Mouse (Mus musculus): Measurements from ENCODE around the gene Slc12a9.
A peak's percentile ranks its signal among the peaks of the same experiment; 100 is the strongest.

DNA sequence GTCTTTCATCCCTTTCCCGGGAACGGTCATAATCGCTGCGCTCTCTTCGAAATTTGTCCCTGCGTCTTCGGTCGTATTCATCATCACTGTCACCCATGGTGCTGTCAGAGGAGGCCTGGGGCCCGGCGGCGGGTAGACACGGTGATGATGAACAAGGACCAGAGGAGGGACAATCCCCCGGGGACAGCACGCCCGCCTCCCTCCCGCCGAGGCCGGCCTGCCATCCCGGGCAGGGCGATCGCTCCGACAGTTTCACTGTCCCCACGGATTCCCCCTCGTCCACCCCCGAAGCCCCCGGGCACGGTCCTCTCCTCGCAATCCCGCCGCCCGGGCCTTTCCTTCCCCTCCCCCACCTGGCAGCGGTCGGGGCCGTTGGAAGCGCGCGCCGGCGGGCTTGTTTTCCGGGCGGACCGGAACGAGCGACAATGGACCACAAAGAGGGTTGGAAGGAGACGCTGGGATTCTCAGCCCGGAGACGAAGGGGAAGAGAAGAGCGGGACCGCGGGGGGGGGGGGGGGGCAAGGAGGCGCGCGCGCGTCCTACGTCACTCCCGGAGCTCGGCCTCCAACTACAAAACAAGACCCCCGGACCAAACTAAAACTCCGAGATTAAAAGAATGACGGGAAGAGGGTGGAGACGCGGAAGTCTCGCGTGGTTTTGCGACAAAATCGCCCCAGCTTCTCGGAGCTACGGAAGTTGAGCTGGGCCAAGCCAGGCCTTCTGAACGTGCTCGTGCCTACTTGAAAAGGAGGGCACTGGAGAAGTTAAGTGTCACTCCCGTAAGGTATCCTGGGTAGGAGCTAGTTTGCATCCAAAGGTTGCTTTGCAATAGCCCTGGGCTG lies 26.1 kb downstream of the Slc12a9 start, which contains the start of gene Srrt:
- TF ChIP-seq CTCF (conservative IDR thresholded peaks at IDR 0.05; ENCODE audit: insufficient read depth, insufficient read length, low read depth, low read length) (no peak), POLR2A (IDR thresholded peaks at IDR 0.05; ENCODE audit: low read depth, low read length) (peak; percentile 75)
